Mouse (Mus musculus) natural killer cell, adult 2 months (primary cell): ENCODE data around the gene Gm14147.
"Not testable (repeated sequence)": the region's sequence is repeated elsewhere in the genome, so short reads cannot be mapped to it uniquely, and the experiment has no call there.

Source experiments
- DNase-seq, 2 experiments: peaks; one replicate each; pipeline ENCODE4 v3.0.0; 2022; ENCODE audit warnings: low spot score in 2 of 2

Gm14147 gene

DNA sequence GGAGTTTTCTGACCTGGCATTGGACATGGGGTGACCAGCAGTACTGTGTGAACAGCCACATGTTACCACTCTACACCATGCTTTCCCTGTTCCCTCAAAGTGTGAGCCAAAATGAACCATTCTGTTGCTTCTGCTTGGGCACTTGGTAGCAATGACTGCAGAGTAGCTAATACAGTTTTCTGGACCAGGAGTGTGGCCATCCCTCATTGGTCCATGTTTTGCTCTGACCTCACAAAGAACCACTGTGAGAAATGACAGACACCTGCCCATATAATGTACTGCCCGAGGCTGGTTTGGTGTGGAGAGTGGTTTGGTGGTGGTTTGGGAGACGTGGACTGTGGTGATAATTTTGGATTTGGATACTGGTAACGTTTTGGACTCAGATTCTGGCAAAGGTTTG is at the start of gene Gm14147:
Gm14147 (plus strand) TSS at position 301 of the 400 bp plus-strand sequence.
- DNase-seq, result not testable (repeated sequence)

DNA sequence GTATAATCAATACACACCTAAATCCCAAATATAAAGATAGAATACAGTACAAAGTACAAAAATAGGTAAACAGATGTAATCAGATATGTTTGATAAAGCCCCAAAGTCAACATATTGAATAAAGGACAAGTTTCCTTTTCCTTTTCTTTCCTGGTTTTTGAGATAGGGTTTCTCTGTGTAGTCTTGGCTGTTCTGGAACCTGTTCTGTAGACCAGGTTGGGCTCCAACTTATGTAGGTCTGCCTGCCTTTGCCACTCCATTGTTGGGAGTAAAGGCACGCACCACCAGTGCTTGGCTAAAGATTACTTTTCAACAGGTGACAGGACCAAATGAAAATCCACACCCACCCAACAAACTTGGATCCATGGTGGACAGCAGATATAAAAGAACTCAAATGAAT is 41.4 kb upstream of the Gm14147 start:
- no peak for DNase-seq

DNA sequence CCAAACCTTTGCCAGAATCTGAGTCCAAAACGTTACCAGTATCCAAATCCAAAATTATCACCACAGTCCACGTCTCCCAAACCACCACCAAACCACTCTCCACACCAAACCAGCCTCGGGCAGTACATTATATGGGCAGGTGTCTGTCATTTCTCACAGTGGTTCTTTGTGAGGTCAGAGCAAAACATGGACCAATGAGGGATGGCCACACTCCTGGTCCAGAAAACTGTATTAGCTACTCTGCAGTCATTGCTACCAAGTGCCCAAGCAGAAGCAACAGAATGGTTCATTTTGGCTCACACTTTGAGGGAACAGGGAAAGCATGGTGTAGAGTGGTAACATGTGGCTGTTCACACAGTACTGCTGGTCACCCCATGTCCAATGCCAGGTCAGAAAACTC is 5.8 kb upstream of the Gm14147 start, which contains the start of gene Gm14151:
Gm14151 (minus strand) TSS at position 101 of the 400 bp plus-strand sequence.
- not testable (repeated sequence) for DNase-seq
